Mouse (Mus musculus) kidney, embryonic 16.5 days (tissue): ENCODE measurements around the gene Slc5a5. TPM values are rescaled to one million over a fixed set of nuclear protein-coding genes. Genes with fewer than 3 reads are reported as not detected.
A peak's percentile ranks its signal among the peaks of the same experiment; 100 is the strongest.

Source experiments
- ATAC-seq: fragments of 200-750 bp; cut with Nextera tagmentation; 2 replicates; pipeline ENCODE4 v1.8.0; 2017; ENCODE audit warnings: moderate TSS enrichment; ENCODE audit not compliant: low FRiP score, low TSS enrichment
- H3K27ac ChIP-seq: fragments of 300-500 bp; sonication (generic); 2 replicates; pipeline ENCODE4 v1.5.1; 2014; ENCODE audit warnings: low read length
- H3K27me3 ChIP-seq: fragments of 300-500 bp; sonication (generic); 2 replicates; pipeline ENCODE4 v1.6.1; 2014; ENCODE audit warnings: low read length, control low read depth, mixed read lengths; ENCODE audit not compliant: insufficient read depth
- H3K36me3 ChIP-seq: fragments of 300-500 bp; sonication (generic); 2 replicates; pipeline ENCODE4 v1.6.1; 2014; ENCODE audit warnings: low read length, control low read depth, mixed read lengths; ENCODE audit not compliant: insufficient read depth
- H3K4me1 ChIP-seq: fragments of 300-500 bp; sonication (generic); 2 replicates; pipeline ENCODE4 v1.6.1; 2014; ENCODE audit warnings: low read length, control low read depth, mixed read lengths; ENCODE audit not compliant: insufficient read depth
- H3K4me2 ChIP-seq: fragments of 300-500 bp; sonication (generic); replicated peaks from 2 replicates; pipeline ENCODE4 v1.6.1; 2014; ENCODE audit warnings: low read depth, low read length
- H3K4me3 ChIP-seq: fragments of 300-500 bp; sonication (generic); 2 replicates; pipeline ENCODE4 v1.5.1; 2014; ENCODE audit warnings: mild to moderate bottlenecking, low read length
- H3K9ac ChIP-seq: fragments of 300-500 bp; sonication (generic); replicated peaks from 2 replicates; pipeline ENCODE4 v1.6.1; 2014; ENCODE audit warnings: low read length
- H3K9me3 ChIP-seq: fragments of 300-500 bp; sonication (generic); 2 replicates; pipeline ENCODE4 v1.6.1; 2016; ENCODE audit warnings: low read length, control low read depth
- WGBS: fragments of 180-500 bp; shearing (Covaris S2); extraction: QIAGEN DNeasy Blood & Tissue Kit; methylation state at CpG from one replicate; pipeline ENCODE4 v1.1.7; 2014; 5-methylcytosine and 5-hydroxymethylcytosine counted together
- polyA plus RNA-seq: library from polyadenylated mRNA; unstranded; fragments of >200 nt; fragmentation: Nextera tagmentation; extraction: Ambion mirVana; gene quantifications from 2 replicates; pipeline ENCODE4 v1.2.1, GENCODE M21; 2015

Gene Slc5a5
- polyA plus RNA-seq = 0.22 and 0.28 TPM in 2 replicates

- Histone ChIP-seq H3K27ac (no peak within 1 kb of the TSS), H3K4me3 (peak within 1 kb of the TSS; percentile 33), H3K9me3 (no peaks in the 10 kb centered on the region), H3K4me2 (peak within 1 kb of the TSS; percentile 51), H3K4me1 (peaks cover 32% of the 10 kb centered on the region), H3K36me3 (peaks cover 22% of the 10 kb centered on the region), H3K9ac (peak within 1 kb of the TSS; percentile 29), H3K27me3 (peaks cover 30% of the 10 kb centered on the region)
- ATAC-seq = no peak
- WGBS = 2% methylated on average over 80 of the region's 80 CpGs
Observed at GRCm38 (mm10) chr8:70892022-70892895, at the start of gene Slc5a5. Slc5a5 (minus strand) TSS chr8:70892757.

DNA sequence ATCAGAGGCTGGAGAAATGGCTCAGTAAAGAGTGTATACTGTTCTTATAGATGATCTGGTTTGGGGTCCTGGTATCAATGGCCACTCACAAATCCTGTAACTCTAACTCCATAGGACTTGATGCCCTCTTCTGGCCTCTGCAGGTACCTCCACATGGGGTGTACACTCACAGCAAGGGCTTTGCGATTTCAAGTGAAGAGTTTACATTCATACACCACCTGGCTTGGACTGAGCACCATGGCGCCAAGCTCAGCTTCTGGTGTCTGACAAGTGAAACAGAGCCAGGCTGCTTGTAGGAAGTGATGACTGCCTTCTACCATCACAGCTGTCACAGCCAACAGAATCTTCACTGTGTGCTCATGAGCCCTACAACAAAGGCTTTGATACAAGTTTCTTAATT, 48.9 kb upstream of the Slc5a5 start:
- WGBS = 72% methylated on average over 2 of the region's 2 CpGs
- Histone ChIP-seq H3K4me2 (no peak overlapping the region), H3K27ac (no peak overlapping the region), H3K4me3 (no peak overlapping the region), H3K9ac (no peak overlapping the region), H3K27me3 (no peaks in the 10 kb centered on the region), H3K4me1 (no peaks in the 10 kb centered on the region), H3K9me3 (no peaks in the 10 kb centered on the region), H3K36me3 (no peaks in the 10 kb centered on the region)
- ATAC-seq = no peak

- Histone ChIP-seq H3K4me3 (no peak overlapping the region), H3K4me1 (no peaks in the 10 kb centered on the region), H3K27me3 (no peaks in the 10 kb centered on the region), H3K9ac (no peak overlapping the region), H3K27ac (no peak overlapping the region), H3K4me2 (no peak overlapping the region), H3K36me3 (no peaks in the 10 kb centered on the region), H3K9me3 (no peaks in the 10 kb centered on the region)
- WGBS = 85% methylated on average over 6 of the region's 6 CpGs
- ATAC-seq = no peak
Observed at GRCm38 (mm10) chr8:70937200-70937599, 44.6 kb upstream of the Slc5a5 start.

DNA sequence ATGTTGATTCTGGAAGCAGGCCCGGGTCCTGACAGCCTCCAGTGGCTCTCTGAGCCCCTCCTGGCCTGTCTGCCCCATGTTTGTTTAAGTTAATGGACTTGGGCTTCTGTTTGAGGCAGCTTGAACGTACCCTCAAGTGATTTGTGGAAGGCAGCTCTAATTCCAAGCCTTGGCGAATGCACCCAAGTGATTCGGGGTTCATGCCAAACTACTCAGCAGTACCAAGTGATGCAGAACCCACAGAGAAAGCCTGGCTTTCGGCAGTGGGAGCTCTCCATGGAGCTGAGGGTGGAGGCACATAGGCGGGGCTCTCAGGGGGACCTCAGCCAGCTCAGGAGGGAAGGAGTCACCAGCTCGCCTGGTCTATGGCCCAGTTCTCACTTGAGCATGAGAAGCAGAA, 42.2 kb upstream of the Slc5a5 start:
- Histone ChIP-seq H3K36me3 (no peaks in the 10 kb centered on the region), H3K27ac (no peak overlapping the region), H3K27me3 (no peaks in the 10 kb centered on the region), H3K9ac (no peak overlapping the region), H3K9me3 (no peaks in the 10 kb centered on the region), H3K4me1 (no peaks in the 10 kb centered on the region), H3K4me2 (no peak overlapping the region), H3K4me3 (no peak overlapping the region)
- WGBS = 47% methylated on average over 7 of the region's 7 CpGs
- no peak for ATAC-seq

DNA sequence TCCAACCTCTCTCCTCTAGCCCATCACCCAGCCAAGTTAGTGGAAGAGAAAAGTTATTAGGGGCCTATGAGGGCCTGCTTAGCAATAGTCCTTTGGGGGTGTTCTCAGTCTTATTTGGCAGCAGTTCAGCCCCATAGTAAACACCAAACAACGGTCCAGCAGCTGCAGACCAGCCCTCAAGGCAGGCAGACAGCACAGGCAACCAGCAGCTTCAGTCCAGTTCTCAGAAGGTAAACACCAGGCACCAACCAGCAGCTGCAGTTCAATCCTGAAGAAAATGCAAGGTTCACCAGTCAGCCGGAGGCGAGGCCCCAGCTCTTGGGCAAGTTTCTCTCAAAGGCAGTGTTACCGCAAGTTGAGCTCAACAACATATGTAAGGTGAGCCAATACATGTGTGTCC, 40.5 kb upstream of the Slc5a5 start:
- 89% methylated on average over 4 of the region's 4 CpGs for WGBS
- Histone ChIP-seq H3K9me3 (no peaks in the 10 kb centered on the region), H3K4me2 (no peak overlapping the region), H3K9ac (no peak overlapping the region), H3K27me3 (no peaks in the 10 kb centered on the region), H3K4me3 (no peak overlapping the region), H3K27ac (no peak overlapping the region), H3K4me1 (no peaks in the 10 kb centered on the region), H3K36me3 (no peaks in the 10 kb centered on the region)
- ATAC-seq = no peak

DNA sequence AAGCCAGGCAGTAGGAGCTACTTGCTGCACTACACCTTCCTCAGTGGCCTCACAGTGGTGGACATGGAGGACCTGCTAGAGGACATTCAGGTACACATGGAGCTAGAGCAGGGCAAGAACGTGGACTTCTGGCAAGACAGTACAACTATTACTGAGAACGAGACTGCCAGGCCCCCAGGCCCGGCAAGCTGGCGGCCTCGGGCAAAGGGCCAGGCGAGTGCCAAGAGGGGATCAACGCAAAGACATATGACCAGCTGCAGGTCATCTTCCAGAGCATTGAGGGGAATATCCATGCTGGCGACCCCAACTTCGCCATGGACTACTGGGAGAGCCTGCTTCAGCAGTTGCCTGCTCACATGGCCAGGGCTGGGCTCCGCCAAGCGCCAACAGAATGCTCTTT, 39.2 kb upstream of the Slc5a5 start:
- Histone ChIP-seq H3K9me3 (no peaks in the 10 kb centered on the region), H3K36me3 (no peaks in the 10 kb centered on the region), H3K4me1 (no peaks in the 10 kb centered on the region), H3K9ac (no peak overlapping the region), H3K27ac (no peak overlapping the region), H3K27me3 (no peaks in the 10 kb centered on the region), H3K4me2 (no peak overlapping the region), H3K4me3 (no peak overlapping the region)
- 91% methylated on average over 11 of the region's 11 CpGs for WGBS
- ATAC-seq = no peak

- Histone ChIP-seq H3K27ac (no peak overlapping the region), H3K9ac (no peak overlapping the region), H3K27me3 (no peaks in the 10 kb centered on the region), H3K4me3 (no peak overlapping the region), H3K4me2 (no peak overlapping the region), H3K9me3 (no peaks in the 10 kb centered on the region), H3K4me1 (no peaks in the 10 kb centered on the region), H3K36me3 (no peaks in the 10 kb centered on the region)
- no peak for ATAC-seq
- WGBS = 83% methylated on average over 5 of the region's 5 CpGs
Observed at GRCm38 (mm10) chr8:70928778-70929322, 36.3 kb upstream of the Slc5a5 start.

GRCm38 (mm10) chr8:70928096-70928495, 35.5 kb upstream of the Slc5a5 start:
- Histone ChIP-seq H3K9ac (no peak overlapping the region), H3K4me2 (no peak overlapping the region), H3K9me3 (no peaks in the 10 kb centered on the region), H3K36me3 (no peaks in the 10 kb centered on the region), H3K27ac (no peak overlapping the region), H3K4me3 (no peak overlapping the region), H3K27me3 (no peaks in the 10 kb centered on the region), H3K4me1 (no peaks in the 10 kb centered on the region)
- WGBS = 84% methylated on average over 3 of the region's 3 CpGs
- ATAC-seq = no peak

DNA sequence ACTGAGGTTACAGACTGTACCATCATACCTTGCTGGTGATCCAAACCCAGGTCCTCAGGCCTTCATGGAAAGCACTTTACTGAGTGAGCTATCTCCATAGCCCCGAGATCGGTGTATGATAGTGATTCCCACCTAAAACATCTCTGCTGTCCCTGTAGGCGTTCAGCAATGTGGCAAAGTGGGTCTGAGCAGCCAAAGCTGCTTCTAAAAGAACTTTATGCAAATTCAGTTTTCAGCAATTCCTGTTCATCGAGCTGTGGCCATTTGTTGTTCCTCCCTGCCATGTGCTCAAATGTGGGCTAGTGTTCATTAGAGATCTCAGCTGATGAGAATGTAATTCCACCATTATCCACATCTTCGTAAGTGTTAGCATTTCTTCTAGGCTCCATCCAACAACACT, 33.8 kb upstream of the Slc5a5 start:
- WGBS = 88% methylated on average over 5 of the region's 5 CpGs

DNA sequence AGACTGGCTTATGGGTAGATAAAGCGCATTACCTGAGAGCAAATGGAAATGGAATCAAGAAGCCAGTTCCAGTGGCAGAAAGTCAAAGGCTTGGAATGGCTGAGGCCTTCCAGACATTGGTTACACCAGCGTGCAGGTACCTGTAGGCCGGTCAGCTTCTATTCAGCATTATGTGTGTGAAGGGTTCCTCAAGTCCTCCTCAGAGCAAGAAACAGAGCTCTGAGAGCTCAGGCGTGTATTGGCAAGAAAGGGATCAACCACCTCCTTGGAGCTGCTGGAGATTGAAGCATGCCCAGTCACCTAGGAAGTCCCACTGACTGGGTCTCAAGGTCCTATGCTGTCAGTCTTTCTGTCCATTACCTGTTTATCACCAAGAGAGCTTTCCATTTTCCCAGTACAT, 33.2 kb upstream of the Slc5a5 start:
- Histone ChIP-seq H3K9me3 (no peaks in the 10 kb centered on the region), H3K4me3 (no peak overlapping the region), H3K27me3 (no peaks in the 10 kb centered on the region), H3K9ac (no peak overlapping the region), H3K4me2 (no peak overlapping the region), H3K27ac (no peak overlapping the region), H3K4me1 (no peaks in the 10 kb centered on the region), H3K36me3 (peaks cover 9% of the 10 kb centered on the region)
- no peak for ATAC-seq
- WGBS = 94% methylated on average over 4 of the region's 4 CpGs

More for the DNA sequence above, 33.8 kb upstream of the Slc5a5 start:
- Histone ChIP-seq H3K36me3 (peaks cover 4% of the 10 kb centered on the region), H3K4me3 (no peak overlapping the region), H3K9me3 (no peaks in the 10 kb centered on the region), H3K4me2 (no peak overlapping the region), H3K4me1 (no peaks in the 10 kb centered on the region), H3K27ac (no peak overlapping the region), H3K9ac (no peak overlapping the region), H3K27me3 (no peaks in the 10 kb centered on the region)
- no peak for ATAC-seq
